Mouse (Mus musculus) kidney, postnatal 36 days (tissue): ENCODE data around the gene Gm43302.
A peak's percentile ranks its signal among the peaks of the same experiment; 100 is the strongest.
"Not testable (repeated sequence)": the region's sequence is repeated elsewhere in the genome, so short reads cannot be mapped to it uniquely, and the experiment has no call there.

Experiments used
- DNase-seq, 2 experiments: peaks; one replicate each; pipeline ENCODE4 v3.0.0; 2021 to 2022; ENCODE audit warnings: mixed read lengths in 2 of 2

Gm43302 gene

DNA sequence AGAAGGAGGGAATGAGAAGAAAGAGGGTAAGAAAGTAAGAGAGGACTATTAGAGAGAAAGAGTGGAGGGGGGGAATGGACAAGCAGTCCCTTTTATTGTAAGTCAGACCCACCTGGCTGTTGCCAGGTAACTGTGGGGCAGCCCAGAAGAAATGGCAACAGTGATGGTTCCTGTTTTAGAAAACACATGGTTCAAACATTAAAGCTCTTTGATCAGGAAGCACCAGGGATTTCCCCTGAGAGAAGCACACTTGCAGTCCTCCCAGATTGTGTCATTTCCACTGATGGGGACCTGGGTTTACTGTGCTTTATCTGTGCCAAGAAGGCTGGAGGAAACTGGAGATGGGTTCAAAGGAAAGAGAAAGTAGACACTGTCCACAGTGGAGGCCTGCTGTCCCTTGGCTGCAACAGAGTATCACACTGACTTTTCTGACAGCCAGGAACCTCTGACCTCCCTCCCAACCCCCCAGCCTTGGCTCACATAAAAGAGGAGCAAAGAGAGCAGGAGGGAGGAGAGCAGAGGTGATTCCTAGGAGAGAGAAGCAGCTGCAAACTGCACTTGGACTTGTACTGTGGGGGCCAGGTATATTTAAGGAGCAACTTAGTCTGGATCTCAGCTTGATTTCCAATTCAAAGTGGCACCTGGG, 95.5 kb downstream of the Gm43302 start:
- DNase-seq: peak in 1 of 2 experiments; percentile 10

DNA sequence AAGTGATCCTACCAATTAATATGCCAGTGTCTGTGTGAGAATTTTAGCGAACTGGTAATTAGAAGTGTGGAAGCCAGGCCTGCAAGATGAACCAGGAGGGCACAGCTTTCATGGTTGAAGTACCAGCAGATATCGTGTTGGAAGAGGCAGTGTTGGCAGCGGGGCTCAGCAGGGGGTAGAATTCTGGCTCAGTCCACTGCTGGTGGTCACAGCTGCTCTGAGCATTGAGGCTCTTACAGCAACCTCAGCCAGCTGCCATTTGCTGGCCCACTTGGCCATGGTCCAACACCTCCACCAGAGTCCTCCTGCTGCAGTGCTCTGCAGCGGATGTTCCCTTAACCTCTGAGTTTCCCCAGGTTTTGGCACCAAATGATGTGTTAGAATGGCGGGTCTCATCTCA, 97.2 kb downstream of the Gm43302 start:
- not testable (repeated sequence) for DNase-seq

DNA sequence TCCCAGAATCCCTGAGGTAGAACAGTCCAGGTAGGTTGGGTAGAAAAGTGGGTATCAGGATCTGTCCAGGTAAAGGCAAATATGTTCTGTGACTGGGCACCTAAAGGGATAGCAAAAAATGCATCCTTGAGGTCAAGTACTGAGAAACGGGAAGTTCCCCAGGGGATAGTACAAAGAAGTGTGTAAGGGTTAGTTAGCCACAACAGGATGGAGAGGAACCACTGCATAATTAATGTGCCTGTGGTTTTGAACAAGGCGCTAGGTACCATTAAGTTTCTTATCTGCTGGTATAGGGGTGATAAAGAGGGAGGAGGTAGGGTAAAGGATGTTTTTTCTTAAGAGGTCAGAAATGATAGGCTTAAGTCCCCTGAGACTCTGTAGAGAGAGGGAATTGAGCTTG, 101.0 kb downstream of the Gm43302 start:
- DNase-seq: not testable (repeated sequence)

DNA sequence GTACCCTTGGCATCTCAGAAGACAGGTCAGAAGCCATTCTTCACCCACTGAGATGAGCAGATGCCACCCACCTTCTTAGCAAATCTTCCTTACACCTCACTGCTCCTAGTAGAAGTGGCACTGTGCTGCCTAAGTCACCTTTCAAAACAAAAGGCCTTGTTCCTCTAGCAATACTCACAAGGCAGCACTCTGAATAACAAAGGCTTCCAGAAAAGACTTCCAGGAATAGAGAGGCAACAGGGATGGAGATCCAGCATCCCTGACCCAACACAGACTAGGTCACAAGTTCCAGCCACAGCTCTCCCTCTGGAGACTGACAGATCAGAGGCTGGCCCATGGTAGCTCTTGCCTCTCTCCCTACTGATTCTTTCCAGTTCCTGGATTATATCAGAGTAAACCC, 112.0 kb downstream of the Gm43302 start:
- DNase-seq: no peak
